Mouse (Mus musculus) kidney, postnatal 14 days (tissue): ENCODE measurements at regions not wholly inside any gene's neighbourhood (a gene's known extent, or its start where the extent isn't known, plus 50 kb on each side); places are given as distances from the start of the nearest gene placed in this dataset.

Source experiments
- DNase-seq: peaks from one replicate; pipeline ENCODE4 v3.0.0; 2022; ENCODE audit warnings: mixed read lengths

- no peak for DNase-seq
Measured at GRCm38 (mm10) chr16:13204948-13205470, 51.3 kb upstream of the Mrtfb start.

- DNase-seq: peak; percentile 71
Measured at GRCm38 (mm10) chr16:13205855-13206254, 50.4 kb upstream of the Mrtfb start.
